Mouse (Mus musculus) embryonic fibroblast, embryonic 13.5 days (primary cell): Measurements from ENCODE around the gene Map3k3. TPM values are rescaled to one million over a fixed set of nuclear protein-coding genes. Genes with fewer than 3 reads are reported as not detected.

Experiments used
- H3K27ac ChIP-seq: 2 replicates; pipeline ENCODE4 v1.5.1; 2012; ENCODE audit warnings: low read length, control low read depth, inconsistent platforms; ENCODE audit not compliant: insufficient read depth
- H3K4me1 ChIP-seq: 2 replicates; pipeline ENCODE4 v1.6.1; 2011; ENCODE audit warnings: low read length; ENCODE audit not compliant: control insufficient read depth, insufficient read depth
- H3K4me3 ChIP-seq: 2 replicates; pipeline ENCODE4 v1.5.1; 2011; ENCODE audit warnings: mild to moderate bottlenecking, control low read depth, low read length; ENCODE audit not compliant: insufficient read depth
- CTCF ChIP-seq: IDR thresholded peaks from 2 replicates; pipeline ENCODE4 v1.5.1; 2011; ENCODE audit warnings: mild to moderate bottlenecking, control low read depth, low read length, moderate library complexity, borderline replicate concordance; ENCODE audit not compliant: insufficient read depth
- POLR2A ChIP-seq: IDR thresholded peaks from 2 replicates; pipeline ENCODE4 v1.6.1; 2011; ENCODE audit warnings: low read depth, mild to moderate bottlenecking, control low read depth, low read length, moderate library complexity
- polyA plus RNA-seq: library from polyadenylated mRNA; stranded (reverse); fragments of >200 nt; gene quantifications from 2 replicates; pipeline ENCODE4 v1.2.4, GENCODE M21; 2011; ENCODE audit warnings: low read depth; ENCODE audit not compliant: missing spikeins, insufficient read length

The Map3k3 gene
- polyA plus RNA-seq, result 40.0 and 41.1 TPM in 2 replicates

DNA sequence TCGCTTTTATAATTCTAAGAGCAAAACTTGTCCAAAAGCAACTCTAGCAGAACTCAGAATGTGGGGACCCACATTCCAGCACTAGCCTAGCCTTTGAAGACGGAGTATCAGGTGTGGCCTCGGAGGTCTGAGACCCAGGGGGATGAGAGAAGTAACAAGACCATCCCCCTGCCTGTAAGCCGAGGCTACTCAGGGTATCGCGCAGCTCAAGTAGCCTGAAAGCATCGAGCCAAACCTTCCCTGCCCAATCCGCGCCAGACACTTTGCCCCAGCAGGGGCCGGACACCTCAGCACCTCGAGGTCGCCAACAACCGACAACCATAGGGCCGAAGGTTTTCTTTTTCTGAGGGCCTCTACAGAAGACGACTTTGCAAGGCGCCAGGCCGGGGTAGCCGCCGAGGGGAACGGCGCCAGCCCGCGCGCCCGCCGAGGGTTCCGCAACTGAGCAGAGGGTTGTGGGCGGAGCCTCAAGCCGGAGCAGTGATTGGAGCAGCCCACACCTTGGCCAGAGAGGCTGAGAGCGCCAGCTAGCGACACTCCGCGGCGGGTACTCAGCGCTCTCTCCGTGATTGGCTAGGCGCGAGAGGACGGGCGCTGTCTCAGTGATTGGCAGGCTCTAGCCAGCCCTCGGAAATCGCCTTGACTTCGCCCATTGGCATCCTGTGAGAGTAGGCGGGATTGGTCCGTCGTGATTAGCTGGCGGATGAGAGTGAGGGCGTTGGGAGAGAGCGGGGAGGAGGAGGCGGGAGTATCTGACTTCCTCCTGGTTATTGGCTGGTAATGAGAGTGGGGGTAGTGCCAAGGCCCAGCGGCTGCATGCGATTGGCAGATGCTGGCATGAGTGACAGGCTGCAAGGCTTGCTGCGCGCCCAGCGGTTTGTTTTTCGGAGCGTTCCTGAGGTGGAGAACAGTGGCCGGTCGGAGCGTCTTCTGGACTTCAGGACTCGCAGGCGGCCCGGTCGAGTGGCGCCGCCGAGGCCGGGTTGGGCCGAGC lies at the start of gene Map3k3:
TSS of gene Map3k3 (plus strand) at position 906 of the 994 bp plus-strand sequence.
- Histone ChIP-seq H3K4me3 (peak within 1 kb of the TSS; percentile 88), H3K27ac (peak within 1 kb of the TSS; percentile 87), H3K4me1 (peaks cover 3% of the 10 kb centered on the region; the same call in 1 of the 2 replicates)
- TF ChIP-seq POLR2A (peak; percentile 91), CTCF (peak; percentile 72; the same call in 1 of the 2 replicates)

DNA sequence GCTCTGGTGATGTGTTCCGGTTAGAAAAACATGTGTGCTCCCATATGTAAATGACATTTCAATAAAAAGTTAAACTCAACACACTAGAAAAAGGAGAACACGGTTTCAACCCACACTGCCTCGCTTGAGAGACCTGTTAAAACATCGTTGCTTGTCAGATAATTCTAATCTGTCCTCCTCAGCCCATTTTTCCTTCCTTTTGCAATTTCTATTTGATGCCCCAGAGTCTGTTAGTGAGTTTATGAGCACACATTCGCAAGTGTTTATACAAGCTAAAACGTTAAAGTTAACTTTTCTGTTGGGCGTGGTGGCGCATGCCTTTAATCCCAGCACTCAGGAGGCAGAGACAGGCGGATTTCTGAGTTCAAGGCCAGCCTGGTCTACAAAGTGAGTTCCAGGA lies 49.4 kb upstream of the Map3k3 start:
- Histone ChIP-seq H3K4me1 (no peaks in the 10 kb centered on the region), H3K4me3 (no peak overlapping the region), H3K27ac (no peak overlapping the region)
- no peak for TF ChIP-seq POLR2A
- no peak for TF ChIP-seq CTCF

DNA sequence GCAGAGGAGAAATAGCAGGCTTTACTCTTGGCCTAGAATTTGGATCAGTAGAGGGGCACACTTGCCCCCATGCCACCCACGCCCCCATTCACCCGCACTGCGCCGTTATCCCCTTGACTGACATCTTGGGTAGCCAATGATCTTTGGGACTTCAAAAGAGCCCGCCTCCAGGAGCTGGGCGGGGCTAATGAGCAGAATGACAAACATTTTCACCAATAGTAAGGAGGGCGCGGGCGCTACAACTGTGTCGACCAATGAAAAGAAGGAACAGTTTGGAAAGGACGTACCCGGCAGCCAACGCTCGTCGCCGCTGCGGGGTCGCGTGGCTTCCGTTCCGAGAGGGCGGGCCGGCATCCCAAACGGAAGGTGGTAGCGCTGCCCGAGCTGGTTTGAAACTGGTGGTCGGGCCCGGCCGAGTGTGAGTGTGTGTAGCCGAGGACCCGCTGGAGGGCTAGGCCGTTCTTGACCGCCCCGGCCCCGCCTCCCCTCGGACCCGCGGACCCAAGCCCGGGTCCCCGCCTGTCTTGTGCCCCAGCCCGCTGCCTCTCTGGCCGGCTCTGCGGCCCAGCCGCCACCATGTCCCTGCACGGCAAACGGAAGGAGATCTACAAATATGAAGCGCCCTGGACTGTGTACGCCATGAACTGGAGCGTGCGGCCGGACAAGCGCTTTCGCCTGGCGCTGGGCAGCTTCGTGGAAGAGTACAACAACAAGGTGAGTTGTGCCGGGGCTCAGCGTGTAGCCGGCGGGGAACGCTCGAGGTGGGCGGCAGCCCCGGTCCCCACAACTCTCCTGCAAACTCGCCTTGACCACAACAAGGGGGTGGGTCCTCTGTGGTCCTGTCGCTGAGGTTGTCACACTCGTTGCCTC lies 47.6 kb upstream of the Map3k3 start, which contains the start of gene Dcaf7:
TSS of gene Dcaf7 (plus strand) at position 325 of the 870 bp plus-strand sequence.
- Histone ChIP-seq H3K4me3 (peak within 1 kb of the TSS; percentile 93), H3K4me1 (no peaks in the 10 kb centered on the region), H3K27ac (peak within 1 kb of the TSS; percentile 9; the same call in 1 of the 2 replicates)
- no peak for TF ChIP-seq CTCF
- TF ChIP-seq POLR2A, result peak; percentile 69

DNA sequence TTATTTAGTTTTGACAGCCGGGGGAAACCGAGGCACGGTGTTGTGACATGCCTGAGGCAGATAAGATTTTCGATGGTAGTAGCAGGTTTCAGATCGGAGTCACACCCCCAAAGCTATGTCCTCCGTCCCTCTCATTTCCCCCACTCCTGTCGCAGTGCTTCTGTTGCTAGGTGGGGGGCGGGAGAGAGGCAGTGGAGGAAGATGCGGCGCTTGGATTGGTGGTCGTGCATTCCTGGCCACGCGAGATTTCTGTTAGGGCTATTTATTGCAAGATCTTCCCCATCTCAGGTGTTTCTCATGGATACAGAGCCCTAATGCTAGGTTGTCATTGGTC lies 47.0 kb upstream of the Map3k3 start:
- TF ChIP-seq CTCF, result no peak
- TF ChIP-seq POLR2A, result no peak
- Histone ChIP-seq H3K4me3 (peak overlapping the region; percentile 93), H3K27ac (no peak overlapping the region), H3K4me1 (no peaks in the 10 kb centered on the region)

DNA sequence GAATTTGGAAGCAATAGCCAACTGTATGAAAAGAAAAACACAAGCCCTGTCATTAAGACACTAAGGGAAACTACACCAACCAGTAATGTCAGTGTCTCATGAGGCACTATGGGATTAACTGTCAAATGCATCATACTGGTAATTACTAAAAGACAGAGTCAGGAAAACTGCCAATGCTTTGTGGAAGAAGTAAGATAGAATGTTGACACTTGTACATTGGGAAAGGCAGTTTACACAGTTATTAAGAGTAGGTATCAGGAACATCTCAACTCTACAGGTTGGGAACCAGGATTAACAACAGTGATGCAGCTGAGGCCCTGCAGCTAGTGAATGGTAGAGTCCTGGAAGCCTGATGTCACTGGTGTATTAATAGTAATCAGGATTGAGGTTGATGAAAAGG lies 40.1 kb upstream of the Map3k3 start:
- Histone ChIP-seq H3K4me1 (no peaks in the 10 kb centered on the region; the same call in 1 of the 2 replicates), H3K4me3 (no peak overlapping the region), H3K27ac (no peak overlapping the region)
- no peak for TF ChIP-seq POLR2A
- no peak for TF ChIP-seq CTCF

DNA sequence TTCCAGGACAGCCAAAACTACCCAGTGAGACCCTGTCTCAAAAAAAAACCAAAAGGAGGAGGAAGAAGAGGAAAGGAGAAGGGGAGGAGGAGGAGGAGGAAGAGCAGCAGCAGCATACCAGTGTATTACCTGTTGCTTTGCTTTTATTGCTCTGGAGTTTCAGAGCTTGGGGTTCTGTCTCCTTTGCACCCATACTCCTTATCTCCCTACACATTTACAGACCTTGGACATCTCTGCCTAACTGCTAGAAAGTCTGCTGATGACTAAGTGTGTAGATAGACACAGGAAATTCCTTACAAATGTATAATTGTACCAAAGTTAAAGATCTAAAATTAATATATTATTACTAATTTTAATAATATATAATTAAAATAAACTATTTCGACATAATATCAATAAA lies 39.2 kb upstream of the Map3k3 start:
- H3K4me1 ChIP-seq, result no peaks in the 10 kb centered on the region; the same call in 1 of the 2 replicates
- no peak overlapping the region for H3K4me3 ChIP-seq
- no peak overlapping the region for H3K27ac ChIP-seq
- no peak for TF ChIP-seq POLR2A
- no peak for TF ChIP-seq CTCF

DNA sequence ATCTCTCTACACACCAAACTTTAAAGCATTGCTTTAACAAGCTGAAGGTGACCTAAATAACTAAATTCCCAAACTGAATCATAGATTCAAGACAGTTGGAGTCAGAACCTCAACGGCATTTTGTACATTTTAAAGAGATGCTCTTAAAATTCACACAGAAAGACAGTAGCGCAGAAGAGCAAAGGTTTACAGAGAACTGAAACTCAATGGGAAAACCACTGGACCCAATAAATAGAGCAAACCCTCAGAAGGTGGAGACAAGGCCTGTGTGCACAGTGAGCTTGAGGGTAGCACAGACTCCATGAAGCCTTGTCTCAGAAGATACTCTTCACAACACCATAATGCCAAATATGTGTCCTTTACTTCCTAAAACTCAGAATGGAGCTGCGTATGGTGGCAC lies 38.6 kb upstream of the Map3k3 start:
- TF ChIP-seq POLR2A (no peak), CTCF (no peak)
- H3K4me1 ChIP-seq, result no peaks in the 10 kb centered on the region; the same call in 1 of the 2 replicates
- H3K4me3 ChIP-seq, result no peak overlapping the region
- peak overlapping the region; percentile 42; the same call in 1 of the 2 replicates for H3K27ac ChIP-seq

DNA sequence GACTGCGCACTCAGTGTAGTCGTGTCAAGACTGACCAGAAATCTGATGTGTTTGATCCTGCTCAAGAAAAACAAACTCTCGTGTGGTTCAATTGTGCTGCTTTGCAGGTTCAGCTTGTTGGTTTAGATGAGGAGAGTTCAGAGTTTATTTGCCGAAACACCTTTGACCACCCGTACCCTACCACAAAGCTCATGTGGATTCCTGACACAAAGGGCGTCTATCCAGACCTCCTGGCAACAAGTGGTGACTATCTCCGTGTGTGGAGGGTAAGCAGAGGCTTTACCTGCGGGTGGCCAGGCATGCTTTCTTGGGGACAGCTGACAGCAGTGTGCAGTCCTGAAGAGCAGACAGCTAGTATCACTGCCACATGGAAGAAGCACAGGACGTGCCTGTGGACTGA lies 37.8 kb upstream of the Map3k3 start:
- no peak overlapping the region for H3K4me3 ChIP-seq
- TF ChIP-seq CTCF, result no peak
- TF ChIP-seq POLR2A, result no peak
- H3K27ac ChIP-seq, result no peak overlapping the region
- no peaks in the 10 kb centered on the region; the same call in 1 of the 2 replicates for H3K4me1 ChIP-seq

DNA sequence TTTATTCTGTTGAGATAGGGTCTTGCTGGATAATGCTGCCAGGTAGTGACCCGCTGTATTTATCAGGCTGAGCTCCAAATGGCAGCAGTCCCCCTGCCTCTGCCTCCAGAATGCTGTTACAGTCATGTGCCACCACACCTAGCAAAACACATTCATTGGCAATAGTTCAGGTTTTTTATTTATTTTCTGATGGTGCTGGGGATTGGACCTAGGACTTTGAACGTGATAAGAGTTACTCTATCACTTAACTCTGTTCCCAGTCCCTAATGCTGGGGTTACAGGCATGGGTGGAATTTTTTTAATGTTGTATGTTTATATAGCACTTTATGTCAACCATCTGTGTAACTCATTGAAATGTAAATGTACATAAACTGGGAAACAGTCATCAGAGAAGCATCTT lies 30.5 kb upstream of the Map3k3 start:
- TF ChIP-seq CTCF, result no peak
- no peak for TF ChIP-seq POLR2A
- H3K4me3 ChIP-seq, result no peak overlapping the region
- no peak overlapping the region for H3K27ac ChIP-seq
- no peaks in the 10 kb centered on the region for H3K4me1 ChIP-seq

DNA sequence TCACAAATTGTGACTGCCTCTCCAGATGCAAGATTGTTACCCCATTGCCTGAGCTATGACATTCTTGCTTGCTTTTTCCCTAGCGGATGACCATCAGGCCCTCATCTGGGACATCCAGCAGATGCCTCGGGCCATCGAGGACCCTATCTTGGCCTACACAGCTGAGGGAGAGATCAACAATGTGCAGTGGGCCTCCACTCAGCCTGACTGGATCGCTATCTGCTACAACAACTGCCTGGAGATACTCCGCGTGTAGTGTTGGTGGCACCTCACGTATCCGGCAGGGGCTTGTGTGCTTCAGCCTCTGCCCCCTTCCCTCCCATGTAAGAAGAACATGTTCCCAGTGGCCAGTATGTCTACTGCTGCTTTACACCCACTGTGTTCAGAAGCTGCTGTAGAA lies 29.8 kb upstream of the Map3k3 start:
- no peak overlapping the region for H3K27ac ChIP-seq
- TF ChIP-seq POLR2A (no peak), CTCF (no peak)
- H3K4me1 ChIP-seq, result no peaks in the 10 kb centered on the region
- H3K4me3 ChIP-seq, result no peak overlapping the region
